Mouse (Mus musculus) MEL (cell line): ENCODE measurements around the gene Rbm42.

Experiments used
- CTCF ChIP-seq, 3 experiments: IDR thresholded peaks in 2 of 3; conservative IDR thresholded peaks in 1 of 3; 2 replicates each; pipeline ENCODE4 v1.5.1; 2011 to 2012; ENCODE audit warnings: low read length in 3 of 3, low read depth in 2 of 3, mild to moderate bottlenecking in 2 of 3, improper control_type of control experiment in 1 of 3, inconsistent platforms in 1 of 3, mixed read lengths in 1 of 3, moderate library complexity in 1 of 3; ENCODE audit not compliant: control insufficient read depth in 1 of 3, insufficient read depth in 1 of 3, poor library complexity in 1 of 3, severe bottlenecking in 1 of 3
- E2F4 ChIP-seq: IDR thresholded peaks from 2 replicates; pipeline ENCODE4 v1.6.1; 2011; ENCODE audit warnings: low read depth, low read length, improper control_type of control experiment, borderline replicate concordance
- EP300 ChIP-seq, 2 experiments: IDR thresholded peaks; 2 replicates each; pipeline ENCODE4 v1.6.1; 2011; ENCODE audit warnings: improper control_type of control experiment in 2 of 2, low read length in 2 of 2, low read depth in 1 of 2, mild to moderate bottlenecking in 1 of 2
- NELFE ChIP-seq: IDR thresholded peaks from 2 replicates; pipeline ENCODE4 v1.6.1; 2011; ENCODE audit warnings: low read depth, low read length, improper control_type of control experiment
- POLR2A ChIP-seq, 2 experiments: IDR thresholded peaks; 2 replicates each; pipeline ENCODE4 v1.6.1; 2011 to 2012; ENCODE audit warnings: low read length in 2 of 2, mild to moderate bottlenecking in 2 of 2, control low read depth in 1 of 2, improper control_type of control experiment in 1 of 2, low read depth in 1 of 2, moderate library complexity in 1 of 2; ENCODE audit not compliant: control insufficient read depth in 1 of 2, insufficient read depth in 1 of 2, poor library complexity in 1 of 2
- POLR2AphosphoS5 ChIP-seq: IDR thresholded peaks from 2 replicates; pipeline ENCODE4 v1.6.1; 2012; ENCODE audit warnings: low read depth, borderline replicate concordance, mild to moderate bottlenecking, inconsistent platforms, low read length, moderate library complexity, mixed read lengths
- RAD21 ChIP-seq: IDR thresholded peaks from 2 replicates; pipeline ENCODE4 v1.6.1; 2011; ENCODE audit warnings: mild to moderate bottlenecking, low read depth, low read length, improper control_type of control experiment
- USF1 ChIP-seq: IDR thresholded peaks from 2 replicates; pipeline ENCODE4 v1.6.1; 2014; ENCODE audit warnings: low read depth, mild to moderate bottlenecking, inconsistent platforms, low read length, improper control_type of control experiment, moderate library complexity
- ZMIZ1 ChIP-seq: IDR thresholded peaks from 2 replicates; pipeline ENCODE4 v1.6.1; 2012; ENCODE audit warnings: low read depth, mild to moderate bottlenecking, inconsistent platforms, low read length, improper control_type of control experiment, moderate library complexity

GRCm38 (mm10) chr7:30607706-30608309 is 42.3 kb downstream of the Rbm42 start:
- TF ChIP-seq CTCF (IDR thresholded peaks at IDR 0.05 in 2 of 3, conservative IDR thresholded peaks at IDR 0.05 in 1 of 3; ENCODE audit: control insufficient read depth in 1 of 3, insufficient read depth in 1 of 3, low read depth in 2 of 3, low read length in 3 of 3, poor library complexity in 1 of 3, severe bottlenecking in 1 of 3) (peak; percentile 70 to 83 (median 70)), ZMIZ1 (no peak), EP300 (IDR thresholded peaks at IDR 0.05; ENCODE audit: low read depth in 1 of 2, low read length in 2 of 2) (no peak), RAD21 (peak; percentile 67), POLR2AphosphoS5 (no peak), POLR2A (IDR thresholded peaks at IDR 0.05; ENCODE audit: control insufficient read depth in 1 of 2, insufficient read depth in 1 of 2, low read depth in 1 of 2, low read length in 2 of 2, poor library complexity in 1 of 2) (no peak), NELFE (no peak), USF1 (no peak), E2F4 (no peak)
